Mouse (Mus musculus): Measurements from ENCODE around the gene Zscan21.

- TF ChIP-seq CTCF (IDR thresholded peaks at IDR 0.05; ENCODE audit: borderline replicate concordance, insufficient read depth, low read length): no peak
- TF ChIP-seq POLR2A (IDR thresholded peaks at IDR 0.05; ENCODE audit: low read depth, low read length): peak; percentile 92
These were observed at the start of gene Zscan21 for GRCm38 (mm10) chr5:138116255-138117198.

Measured in embryonic fibroblast, embryonic 13.5 days (primary cell).